Mouse (Mus musculus) A20 (cell line): ENCODE data around the gene Zfp282.
"Not testable (repeated sequence)": the region's sequence is repeated elsewhere in the genome, so short reads cannot be mapped to it uniquely, and the experiment has no call there.

ENCODE experiments used
- DNase-seq: peaks from one replicate; pipeline ENCODE4 v3.0.0-alpha.2; 2011; ENCODE audit warnings: low read depth, low spot score

Gene Zfp282

GRCm38 (mm10) chr6:47877058-47877457 lies at the start of gene Zfp282:
Gene Zfp282, plus strand, starts transcription at chr6:47877204.
- DNase-seq, result no peak

GRCm38 (mm10) chr6:47827462-47827861 lies 49.5 kb upstream of the Zfp282 start:
- no peak for DNase-seq

GRCm38 (mm10) chr6:47828950-47829349 lies 48.1 kb upstream of the Zfp282 start:
- DNase-seq, result peak; percentile 70

GRCm38 (mm10) chr6:47830104-47831078 lies 46.6 kb upstream of the Zfp282 start, which contains the start of gene Zfp786:
Gene Zfp786, minus strand, starts transcription at chr6:47830867.
- peak; percentile 92 for DNase-seq

- no peak for DNase-seq
Measured at GRCm38 (mm10) chr6:47832220-47832619, 44.8 kb upstream of the Zfp282 start.

- DNase-seq, result peak; percentile 95
Measured at GRCm38 (mm10) chr6:47835482-47835983, 41.5 kb upstream of the Zfp282 start, which contains the start of gene Zfp398. Gene Zfp398, plus strand, starts transcription at chr6:47835661.

GRCm38 (mm10) chr6:47835984-47836521 lies 41.0 kb upstream of the Zfp282 start:
- DNase-seq, result peak; percentile 81

- no peak for DNase-seq
Measured at GRCm38 (mm10) chr6:47837630-47838029, 39.4 kb upstream of the Zfp282 start.

- peak; percentile 27 for DNase-seq
Measured at GRCm38 (mm10) chr6:47841077-47841476, 35.9 kb upstream of the Zfp282 start.

GRCm38 (mm10) chr6:47841831-47842230 lies 35.2 kb upstream of the Zfp282 start:
- DNase-seq, result no peak

- DNase-seq, result no peak
Measured at GRCm38 (mm10) chr6:47842337-47842736, 34.7 kb upstream of the Zfp282 start.

- no peak for DNase-seq
Measured at GRCm38 (mm10) chr6:47845779-47846178, 31.2 kb upstream of the Zfp282 start.

GRCm38 (mm10) chr6:47857241-47857640 lies 19.8 kb upstream of the Zfp282 start:
- DNase-seq, result no peak

GRCm38 (mm10) chr6:47857729-47858128 lies 19.3 kb upstream of the Zfp282 start:
- DNase-seq, result not testable (repeated sequence)

- no peak for DNase-seq
Measured at GRCm38 (mm10) chr6:47872266-47872665, 4.7 kb upstream of the Zfp282 start.

- DNase-seq, result peak; percentile 90
Measured at GRCm38 (mm10) chr6:47877461-47878132, 593 bp downstream of the Zfp282 start.

- DNase-seq, result peak; percentile 58
Measured at GRCm38 (mm10) chr6:47878133-47878514, 1.1 kb downstream of the Zfp282 start.

GRCm38 (mm10) chr6:47878593-47878992 lies 1.6 kb downstream of the Zfp282 start:
- no peak for DNase-seq

- peak; percentile 47 for DNase-seq
Measured at GRCm38 (mm10) chr6:47879049-47879716, 2.2 kb downstream of the Zfp282 start.

GRCm38 (mm10) chr6:47880166-47880565 lies 3.2 kb downstream of the Zfp282 start:
- DNase-seq, result no peak

- DNase-seq, result peak; percentile 81
Measured at GRCm38 (mm10) chr6:47888812-47889383, 11.9 kb downstream of the Zfp282 start.
